ENCODE assay signal across 28 mouse cellular contexts in genomic region chr17:9741321-9741720, GRCm38 (mm10).
A peak's percentile ranks its signal among the peaks of the same experiment; 100 is the strongest.
DNase-seq lines count a peak whose midpoint lies in the region; ATAC-seq and TF ChIP-seq lines count a peak whose summit lies in the region.
"Had no signal": no experiment of that assay in that cellular context is flagged by ENCODE, and none has a peak within 500 bp of the region (broad histone marks: within the 10 kb centered on the region; RNA-seq: fewer than 3 reads in every experiment).

No protein-coding gene starts in this region.

- no peaks in the 10 kb centered on the region for H3K27me3 ChIP-seq in forebrain, embryonic 14.5 days (replicated peaks; ENCODE audit: control insufficient read depth, insufficient read depth, low read length)
- H3K27me3 ChIP-seq in forebrain, embryonic 16.5 days (replicated peaks; ENCODE audit: control insufficient read depth, insufficient read depth, low read length) = no peaks in the 10 kb centered on the region
- H3K27me3 ChIP-seq: CH12.LX; embryonic facial prominence, embryonic 13.5 days; embryonic facial prominence, embryonic 15.5 days; forebrain, embryonic 12.5 days; forebrain, embryonic 15.5 days had no signal

- ATAC-seq in forebrain, embryonic 14.5 days = no peak
- no peak for ATAC-seq in forebrain, embryonic 16.5 days
- 0 out of 2 replicates have a peak, but pooled peaks have one; percentile 29 for ATAC-seq in megakaryocyte progenitor cell, adult 5-6 weeks (replicated peaks; ENCODE audit: poor library complexity)
- ATAC-seq: activated CD4-positive, CD25-positive, alpha-beta regulatory T cell, adult 4 months; CD4-positive, CD25-positive, alpha-beta regulatory T cell, adult 4 months; forebrain, embryonic 15.5 days; Patski had no signal

- no peak for TF ChIP-seq POLR2A in brain, embryonic 14.5 days (IDR thresholded peaks at IDR 0.05; ENCODE audit: borderline replicate concordance, extremely low read depth, insufficient read depth, insufficient read length, poor library complexity, severe bottlenecking)

- 47% methylated on average over 5 of the region's 5 CpGs for WGBS in forebrain, embryonic 14.5 days
- 51% methylated on average over 5 of the region's 5 CpGs for whole genome bisulfite sequencing in forebrain, embryonic 16.5 days

- DNase-seq in forebrain, embryonic 14.5 days (ENCODE audit: low spot score) = peak; percentile 59
- DNase-seq in brain, embryonic 14.5 days (ENCODE audit: low read depth) = peak; percentile 72
- no peak for DNase-seq in testis, postnatal 10 days (ENCODE audit: low spot score)
- no peak for DNase-seq in urinary bladder, postnatal 4 days (ENCODE audit: low spot score in 2 of 2)
- DNase-seq: adrenal gland, adult 8-10 months; adrenal gland, postnatal 14 days; adrenal gland, postnatal 36 days; B cell, adult 2 months; cerebellum, adult 11 months; cerebellum, adult 18-20 months; cerebellum, adult 8-10 months; cerebellum, adult 9-11 months; cerebellum, postnatal 14 days; cerebellum, postnatal 36 days; embryo, embryonic 11 days had no signal

- no peaks in the 10 kb centered on the region for H3K36me3 ChIP-seq in forebrain, embryonic 14.5 days (ENCODE audit: control insufficient read depth, insufficient read depth, low read length)
- H3K36me3 ChIP-seq in forebrain, embryonic 16.5 days (ENCODE audit: control insufficient read depth, insufficient read depth) = no peaks in the 10 kb centered on the region
- H3K36me3 ChIP-seq: embryonic facial prominence, embryonic 13.5 days; embryonic facial prominence, embryonic 15.5 days; forebrain, embryonic 10.5 days; forebrain, embryonic 12.5 days; forebrain, embryonic 15.5 days; G1E had no signal

- H3K27ac ChIP-seq in forebrain, embryonic 14.5 days (ENCODE audit: low read depth, low read length) = no peak overlapping the region
- no peak overlapping the region for H3K27ac ChIP-seq in forebrain, embryonic 16.5 days (ENCODE audit: low read length)
- H3K27ac ChIP-seq: embryonic facial prominence, embryonic 13.5 days; embryonic facial prominence, embryonic 15.5 days; forebrain, embryonic 10.5 days; forebrain, embryonic 12.5 days; forebrain, embryonic 15.5 days had no signal

- H3K9ac ChIP-seq in forebrain, embryonic 14.5 days (ENCODE audit: low read length) = no peak overlapping the region
- H3K9ac ChIP-seq in forebrain, embryonic 16.5 days (replicated peaks; ENCODE audit: low read depth, low read length) = no peak overlapping the region
- H3K9ac ChIP-seq: embryonic facial prominence, embryonic 13.5 days; embryonic facial prominence, embryonic 15.5 days; forebrain, embryonic 12.5 days; forebrain, embryonic 15.5 days had no signal

- no peak overlapping the region for H3K4me2 ChIP-seq in forebrain, embryonic 14.5 days (ENCODE audit: low read length)
- H3K4me2 ChIP-seq in forebrain, embryonic 16.5 days (ENCODE audit: low read length) = no peak overlapping the region
- H3K4me2 ChIP-seq: embryonic facial prominence, embryonic 13.5 days; embryonic facial prominence, embryonic 15.5 days; forebrain, embryonic 12.5 days; forebrain, embryonic 15.5 days had no signal

- H3K4me3 ChIP-seq in forebrain, embryonic 14.5 days (ENCODE audit: low read depth, low read length) = no peak overlapping the region
- no peak overlapping the region for H3K4me3 ChIP-seq in forebrain, embryonic 16.5 days (replicated peaks; ENCODE audit: low read length)
- H3K4me3 ChIP-seq: embryonic facial prominence, embryonic 13.5 days; embryonic facial prominence, embryonic 15.5 days; erythroblast, embryonic 14.5 days; forebrain, embryonic 10.5 days; forebrain, embryonic 12.5 days; forebrain, embryonic 15.5 days had no signal

- no peak for TF ChIP-seq CTCF in brain, embryonic 14.5 days (IDR thresholded peaks at IDR 0.05; ENCODE audit: borderline replicate concordance, extremely low read depth, insufficient read depth, insufficient read length)

- no peaks in the 10 kb centered on the region for H3K4me1 ChIP-seq in forebrain, embryonic 14.5 days (ENCODE audit: control insufficient read depth, insufficient read depth, low read length)
- no peaks in the 10 kb centered on the region for H3K4me1 ChIP-seq in forebrain, embryonic 16.5 days (replicated peaks; ENCODE audit: control insufficient read depth, insufficient read depth, low read length)
- H3K4me1 ChIP-seq: embryonic facial prominence, embryonic 13.5 days; embryonic facial prominence, embryonic 15.5 days; forebrain, embryonic 10.5 days; forebrain, embryonic 12.5 days; forebrain, embryonic 15.5 days had no signal

- H3K9me3 ChIP-seq in forebrain, embryonic 14.5 days (replicated peaks; ENCODE audit: control insufficient read depth, low read length) = no peaks in the 10 kb centered on the region
- H3K9me3 ChIP-seq in forebrain, embryonic 16.5 days (ENCODE audit: control insufficient read depth, low read length) = no peaks in the 10 kb centered on the region
- H3K9me3 ChIP-seq: embryonic facial prominence, embryonic 13.5 days; embryonic facial prominence, embryonic 15.5 days; forebrain, embryonic 10.5 days; forebrain, embryonic 12.5 days; forebrain, embryonic 15.5 days had no signal

Comparison
In these comparisons a context has a peak if more than half of its experiments do, and no peak if none do; other contexts are left out.
1. DNase-seq: peak in forebrain, embryonic 14.5 days (single experiment) and brain, embryonic 14.5 days (single experiment); none in testis, postnatal 10 days (single experiment) and urinary bladder, postnatal 4 days (0 of 2).